Mouse (Mus musculus) heart, embryonic 14.5 days (tissue): ENCODE data around the gene Cutc. TPM values are rescaled to one million over a fixed set of nuclear protein-coding genes. Genes with fewer than 3 reads are reported as not detected.

Experiments used
- ATAC-seq: fragments of 200-750 bp; cut with Nextera tagmentation; 2 replicates; pipeline ENCODE4 v1.8.0; 2017; ENCODE audit warnings: low read depth, moderate TSS enrichment; ENCODE audit not compliant: insufficient number of reproducible peaks, insufficient read depth, low FRiP score
- H3K27ac ChIP-seq, 2 experiments: fragments of 200-500 bp in 1 of 2; fragments of 300-500 bp in 1 of 2; sonication (generic) in 1 of 2; replicated peaks in 1 of 2; 2 replicates each; pipeline ENCODE4 v1.5.1; 2012 to 2014; ENCODE audit warnings: low read depth in 2 of 2, low read length in 2 of 2, control low read depth in 1 of 2, mild to moderate bottlenecking in 1 of 2, mixed read lengths in 1 of 2; ENCODE audit not compliant: control insufficient read depth in 1 of 2, insufficient read depth in 1 of 2
- H3K27me3 ChIP-seq: fragments of 300-500 bp; sonication (generic); 2 replicates; pipeline ENCODE4 v1.6.1; 2014; ENCODE audit warnings: mild to moderate bottlenecking, low read length, control low read depth; ENCODE audit not compliant: control insufficient read depth, insufficient read depth
- H3K36me3 ChIP-seq: fragments of 300-500 bp; sonication (generic); 2 replicates; pipeline ENCODE4 v1.6.1; 2014; ENCODE audit warnings: mild to moderate bottlenecking, control low read depth, low read length, mixed read lengths; ENCODE audit not compliant: control insufficient read depth, insufficient read depth
- H3K4me1 ChIP-seq, 2 experiments: fragments of 200-500 bp in 1 of 2; fragments of 300-500 bp in 1 of 2; sonication (generic) in 1 of 2; 2 replicates each; pipeline ENCODE4 v1.6.1; 2012 to 2014; ENCODE audit warnings: low read length in 2 of 2, control low read depth in 1 of 2, mixed read lengths in 1 of 2; ENCODE audit not compliant: control insufficient read depth in 2 of 2, insufficient read depth in 2 of 2
- H3K4me2 ChIP-seq: fragments of 300-500 bp; sonication (generic); 2 replicates; pipeline ENCODE4 v1.6.1; 2014; ENCODE audit warnings: mild to moderate bottlenecking, low read length
- H3K4me3 ChIP-seq, 2 experiments: fragments of 200-500 bp in 1 of 2; fragments of 300-500 bp in 1 of 2; sonication (generic) in 1 of 2; 2 replicates each; pipeline ENCODE4 v1.5.1; 2012 to 2014; ENCODE audit warnings: low read length in 2 of 2, mild to moderate bottlenecking in 2 of 2, control low read depth in 1 of 2, low read depth in 1 of 2, moderate library complexity in 1 of 2; ENCODE audit not compliant: control insufficient read depth in 1 of 2, insufficient read depth in 1 of 2
- H3K9ac ChIP-seq: fragments of 300-500 bp; sonication (generic); 2 replicates; pipeline ENCODE4 v1.6.1; 2014; ENCODE audit warnings: mild to moderate bottlenecking, low read length
- H3K9me3 ChIP-seq: fragments of 300-500 bp; sonication (generic); 2 replicates; pipeline ENCODE4 v1.6.1; 2016; ENCODE audit warnings: low read length, control low read depth; ENCODE audit not compliant: control insufficient read depth
- WGBS: fragments of 180-500 bp; shearing (Covaris S2); extraction: QIAGEN DNeasy Blood & Tissue Kit; methylation state at CpG from one replicate; pipeline ENCODE4 v1.1.7; 2014; 5-methylcytosine and 5-hydroxymethylcytosine counted together
- polyA plus RNA-seq: library from polyadenylated mRNA; unstranded; fragments of >200 nt; fragmentation: Nextera tagmentation; extraction: Ambion mirVana; gene quantifications from 2 replicates; pipeline ENCODE4 v1.2.1, GENCODE M21; 2014

Cutc gene
- polyA plus RNA-seq, 1 experiment from 2014 or later, result 9.2 TPM

GRCm38 (mm10) chr19:43781980-43782379 lies 29.2 kb downstream of the Cutc start, which contains the start of gene Abcc2:
Abcc2 (plus strand) TSS chr19:43782192.
- Histone ChIP-seq H3K4me1 (no peaks in the 10 kb centered on the region), H3K27me3 (no peaks in the 10 kb centered on the region), H3K4me3 (no peak within 1 kb of the TSS), H3K9ac (no peak within 1 kb of the TSS), H3K9me3 (no peaks in the 10 kb centered on the region), H3K36me3 (no peaks in the 10 kb centered on the region), H3K4me2 (no peak within 1 kb of the TSS), H3K27ac (no peak within 1 kb of the TSS)
- no peak for ATAC-seq
- WGBS, result 78% methylated on average over 3 of the region's 3 CpGs

- no peaks in the 10 kb centered on the region for H3K27me3 ChIP-seq
- H3K27ac ChIP-seq, result no peak overlapping the region
- no peak overlapping the region for H3K4me2 ChIP-seq
- no peak overlapping the region for H3K4me3 ChIP-seq
- 66% methylated on average over 8 of the region's 8 CpGs for WGBS
- no peaks in the 10 kb centered on the region for H3K36me3 ChIP-seq
- H3K4me1 ChIP-seq, result no peaks in the 10 kb centered on the region
- no peak overlapping the region for H3K9ac ChIP-seq
- no peaks in the 10 kb centered on the region for H3K9me3 ChIP-seq
- ATAC-seq, result no peak
Observed at GRCm38 (mm10) chr19:43784761-43785160, 32.0 kb downstream of the Cutc start.

- H3K27me3 ChIP-seq, result no peaks in the 10 kb centered on the region
- no peak for ATAC-seq
- H3K4me3 ChIP-seq, result no peak overlapping the region
- no peak overlapping the region for H3K27ac ChIP-seq
- no peaks in the 10 kb centered on the region for H3K4me1 ChIP-seq
- no peaks in the 10 kb centered on the region for H3K36me3 ChIP-seq
- H3K9me3 ChIP-seq, result no peaks in the 10 kb centered on the region
- H3K4me2 ChIP-seq, result no peak overlapping the region
- H3K9ac ChIP-seq, result no peak overlapping the region
- WGBS, result 72% methylated on average over 13 of the region's 13 CpGs
Observed at GRCm38 (mm10) chr19:43786249-43787026, 33.6 kb downstream of the Cutc start.

- Histone ChIP-seq H3K9ac (no peak overlapping the region), H3K36me3 (no peaks in the 10 kb centered on the region)
- ATAC-seq, result no peak
Observed at GRCm38 (mm10) chr19:43789817-43790216, 37.0 kb downstream of the Cutc start.

GRCm38 (mm10) chr19:43792537-43792936 lies 39.7 kb downstream of the Cutc start:
- H3K4me1 ChIP-seq, result no peaks in the 10 kb centered on the region
- H3K36me3 ChIP-seq, result no peaks in the 10 kb centered on the region
- no peak overlapping the region for H3K9ac ChIP-seq
- H3K9me3 ChIP-seq, result no peaks in the 10 kb centered on the region
- no peaks in the 10 kb centered on the region for H3K27me3 ChIP-seq
- no peak overlapping the region for H3K4me3 ChIP-seq
- no peak for ATAC-seq
- H3K4me2 ChIP-seq, result no peak overlapping the region
- WGBS, result 86% methylated on average over 4 of the region's 4 CpGs
- H3K27ac ChIP-seq, result no peak overlapping the region

More at GRCm38 (mm10) chr19:43789817-43790216, 37.0 kb downstream of the Cutc start:
- no peak overlapping the region for H3K4me2 ChIP-seq
- no peaks in the 10 kb centered on the region for H3K4me1 ChIP-seq
- no peak overlapping the region for H3K4me3 ChIP-seq
- no peaks in the 10 kb centered on the region for H3K9me3 ChIP-seq
- H3K27me3 ChIP-seq, result no peaks in the 10 kb centered on the region
- no peak overlapping the region for H3K27ac ChIP-seq
- 86% methylated on average over 7 of the region's 7 CpGs for WGBS

GRCm38 (mm10) chr19:43793951-43794350 lies 41.2 kb downstream of the Cutc start:
- Histone ChIP-seq H3K4me2 (no peak overlapping the region), H3K9ac (no peak overlapping the region), H3K27ac (no peak overlapping the region), H3K4me3 (no peak overlapping the region), H3K4me1 (no peaks in the 10 kb centered on the region), H3K27me3 (no peaks in the 10 kb centered on the region), H3K9me3 (no peaks in the 10 kb centered on the region), H3K36me3 (no peaks in the 10 kb centered on the region)
- 84% methylated on average over 1 of the region's 1 CpGs for WGBS
- ATAC-seq, result no peak

GRCm38 (mm10) chr19:43795511-43795910 lies 42.7 kb downstream of the Cutc start:
- no peak overlapping the region for H3K9ac ChIP-seq
- H3K4me3 ChIP-seq, result no peak overlapping the region
- WGBS, result 66% methylated on average over 8 of the region's 8 CpGs
- H3K9me3 ChIP-seq, result no peaks in the 10 kb centered on the region
- H3K36me3 ChIP-seq, result no peaks in the 10 kb centered on the region
- ATAC-seq, result no peak
- no peaks in the 10 kb centered on the region for H3K4me1 ChIP-seq
- H3K27me3 ChIP-seq, result no peaks in the 10 kb centered on the region
- H3K27ac ChIP-seq, result no peak overlapping the region
- H3K4me2 ChIP-seq, result no peak overlapping the region

GRCm38 (mm10) chr19:43797216-43797615 lies 44.4 kb downstream of the Cutc start:
- Histone ChIP-seq H3K9me3 (no peaks in the 10 kb centered on the region), H3K27ac (no peak overlapping the region), H3K36me3 (no peaks in the 10 kb centered on the region), H3K9ac (no peak overlapping the region), H3K4me3 (no peak overlapping the region), H3K4me1 (no peaks in the 10 kb centered on the region), H3K27me3 (no peaks in the 10 kb centered on the region), H3K4me2 (no peak overlapping the region)
- 58% methylated on average over 5 of the region's 5 CpGs for WGBS
- no peak for ATAC-seq
